Mouse (Mus musculus) heart, embryonic 16.5 days (tissue): ENCODE results near the gene Gm13288. TPM values are rescaled to one million over a fixed set of nuclear protein-coding genes. Genes with fewer than 3 reads are reported as not detected.
"Not testable (repeated sequence)": the region's sequence is repeated elsewhere in the genome, so short reads cannot be mapped to it uniquely, and the experiment has no call there.

Experiments
- ATAC-seq: fragments of 200-750 bp; cut with Nextera tagmentation; replicated peaks from 2 replicates; pipeline ENCODE4 v1.8.0; 2017; ENCODE audit warnings: moderate number of reproducible peaks; ENCODE audit not compliant: insufficient read depth, low FRiP score; ENCODE audit errors: extremely low read depth
- H3K27ac ChIP-seq: fragments of 300-500 bp; sonication (generic); 2 replicates; pipeline ENCODE4 v1.5.1; 2014; ENCODE audit warnings: mild to moderate bottlenecking, low read length, control low read depth, moderate library complexity
- H3K27me3 ChIP-seq: fragments of 300-500 bp; sonication (generic); 2 replicates; pipeline ENCODE4 v1.6.1; 2014; ENCODE audit warnings: low read length, mixed read lengths; ENCODE audit not compliant: control insufficient read depth, insufficient read depth
- H3K36me3 ChIP-seq: fragments of 300-500 bp; sonication (generic); 2 replicates; pipeline ENCODE4 v1.6.1; 2014; ENCODE audit not compliant: control insufficient read depth, insufficient read depth
- H3K4me1 ChIP-seq: fragments of 300-500 bp; sonication (generic); 2 replicates; pipeline ENCODE4 v1.6.1; 2014; ENCODE audit warnings: low read length, mixed read lengths; ENCODE audit not compliant: control insufficient read depth, insufficient read depth
- H3K4me2 ChIP-seq: fragments of 300-500 bp; sonication (generic); 2 replicates; pipeline ENCODE4 v1.6.1; 2014; ENCODE audit warnings: low read depth, mild to moderate bottlenecking, control low read depth, low read length
- H3K4me3 ChIP-seq: fragments of 300-500 bp; sonication (generic); 2 replicates; pipeline ENCODE4 v1.5.1; 2014; ENCODE audit warnings: mild to moderate bottlenecking, control low read depth, low read length
- H3K9ac ChIP-seq: fragments of 300-500 bp; sonication (generic); 2 replicates; pipeline ENCODE4 v1.6.1; 2014; ENCODE audit warnings: low read length, control low read depth
- H3K9me3 ChIP-seq: fragments of 300-500 bp; sonication (generic); replicated peaks from 2 replicates; pipeline ENCODE4 v1.6.1; 2016; ENCODE audit warnings: low read length; ENCODE audit not compliant: control insufficient read depth
- WGBS: fragments of 180-500 bp; shearing (Covaris S2); extraction: QIAGEN DNeasy Blood & Tissue Kit; methylation state at CpG from one replicate; pipeline ENCODE4 v1.1.7; 2014; 5-methylcytosine and 5-hydroxymethylcytosine counted together
- polyA plus RNA-seq: library from polyadenylated mRNA; unstranded; fragments of >200 nt; fragmentation: Nextera tagmentation; extraction: Ambion mirVana; gene quantifications from 2 replicates; pipeline ENCODE4 v1.2.1, GENCODE M21; 2015

The Gm13288 gene
- polyA plus RNA-seq, 1 experiment from 2014 or later = not detected

DNA sequence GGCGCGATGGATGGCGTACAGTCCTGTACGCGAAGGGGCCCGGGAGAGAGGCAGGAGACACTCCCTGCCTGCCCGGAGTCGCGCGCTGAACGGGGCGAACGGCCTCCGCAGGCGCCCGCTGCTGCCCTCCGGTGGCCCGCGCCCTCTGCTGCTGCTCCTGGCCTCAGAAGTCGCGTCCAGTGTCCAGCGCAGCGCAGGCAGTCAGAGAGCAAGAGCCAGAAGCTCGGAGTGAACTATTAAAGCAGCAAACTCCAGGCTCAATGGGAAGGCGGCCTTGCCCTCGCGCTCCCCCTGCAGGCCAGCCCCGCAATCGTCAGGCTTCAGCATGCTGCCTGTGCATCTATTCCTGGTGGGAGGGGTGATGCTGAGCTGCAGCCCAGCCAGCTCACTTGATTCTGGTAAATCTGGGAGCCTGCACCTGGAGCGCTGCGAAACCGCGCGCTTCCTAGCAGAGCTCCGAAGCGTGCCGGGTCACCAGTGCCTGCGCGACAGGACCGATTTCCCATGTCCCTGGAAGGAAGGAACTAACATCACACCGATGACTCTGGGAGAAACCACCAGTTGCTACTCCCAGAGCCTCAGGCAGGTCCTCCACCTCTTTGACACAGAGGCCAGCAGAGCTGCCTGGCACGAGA lies 41.8 kb upstream of the Gm13288 start:
- 2% methylated on average over 26 of the region's 42 CpGs for WGBS
- H3K27me3 ChIP-seq, H3K9me3 ChIP-seq, ATAC-seq, H3K36me3 ChIP-seq, H3K4me1 ChIP-seq: not testable (repeated sequence)
- H3K4me3 ChIP-seq = peak overlapping the region; percentile 32
- H3K9ac ChIP-seq = peak overlapping the region; percentile 38; the same call in 1 of the 2 replicates
- peak overlapping the region; percentile 53 for H3K4me2 ChIP-seq
- peak overlapping the region; percentile 61 for H3K27ac ChIP-seq

- not testable (repeated sequence) for ATAC-seq, H3K27ac ChIP-seq, H3K4me1 ChIP-seq, H3K4me2 ChIP-seq, H3K27me3 ChIP-seq, H3K9me3 ChIP-seq, H3K4me3 ChIP-seq, H3K9ac ChIP-seq, H3K36me3 ChIP-seq
- WGBS = no CpG with 5 or more reads among the region's 32 CpGs
Measured at GRCm38 (mm10) chr4:88773534-88773933, 31.8 kb upstream of the Gm13288 start, which contains the start of gene Gm13290. TSS of gene Gm13290 (plus strand) at chr4:88773834.

- not testable (repeated sequence) for H3K36me3 ChIP-seq, ATAC-seq, H3K27ac ChIP-seq, H3K9ac ChIP-seq, H3K4me2 ChIP-seq, H3K4me1 ChIP-seq, H3K9me3 ChIP-seq, H3K27me3 ChIP-seq, H3K4me3 ChIP-seq
- WGBS = no CpG with 5 or more reads among the region's 29 CpGs
Measured at GRCm38 (mm10) chr4:88776622-88777021, 28.7 kb upstream of the Gm13288 start, which contains the start of gene Gm13289. TSS of gene Gm13289 (plus strand) at chr4:88776922.

DNA sequence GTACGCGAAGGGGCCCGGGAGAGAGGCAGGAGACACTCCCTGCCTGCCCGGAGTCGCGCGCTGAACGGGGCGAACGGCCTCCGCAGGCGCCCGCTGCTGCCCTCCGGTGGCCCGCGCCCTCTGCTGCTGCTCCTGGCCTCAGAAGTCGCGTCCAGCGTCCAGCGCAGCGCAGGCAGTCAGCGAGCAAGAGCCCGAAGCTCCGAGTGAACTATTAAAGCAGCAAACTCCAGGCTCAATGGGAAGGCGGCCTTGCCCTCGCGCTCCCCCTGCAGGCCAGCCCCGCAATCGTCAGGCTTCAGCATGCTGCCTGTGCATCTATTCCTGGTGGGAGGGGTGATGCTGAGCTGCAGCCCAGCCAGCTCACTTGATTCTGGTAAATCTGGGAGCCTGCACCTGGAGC lies 25.8 kb upstream of the Gm13288 start, which contains the start of gene Gm13272:
Gene Gm13272 (plus strand): TSS at position 301 of the 400 bp plus-strand sequence.
- H3K4me2 ChIP-seq, H3K27ac ChIP-seq, H3K9ac ChIP-seq, H3K4me3 ChIP-seq, ATAC-seq, H3K27me3 ChIP-seq, H3K4me1 ChIP-seq, H3K36me3 ChIP-seq, H3K9me3 ChIP-seq: not testable (repeated sequence)
- no CpG with 5 or more reads among the region's 29 CpGs for WGBS

DNA sequence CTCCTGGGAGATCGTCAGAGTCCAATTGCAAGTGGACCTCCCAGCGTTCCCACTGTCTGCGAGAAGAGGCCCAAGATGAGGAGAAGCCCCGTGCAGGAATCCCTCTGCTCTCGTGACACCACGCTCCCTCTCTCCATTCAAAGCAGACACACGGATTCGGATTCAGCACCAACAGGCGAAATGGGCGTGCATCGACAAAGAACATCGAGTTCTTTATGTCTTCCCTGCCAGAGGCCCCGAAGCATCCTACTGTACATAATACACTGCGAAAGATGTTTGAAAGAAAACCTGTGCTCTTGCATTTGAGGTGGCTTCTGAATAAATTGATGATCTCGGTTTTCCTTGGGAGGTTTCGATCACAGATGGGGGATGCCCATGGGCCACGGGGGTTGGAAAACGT lies 25.0 kb upstream of the Gm13288 start:
- H3K27ac ChIP-seq, H3K27me3 ChIP-seq, H3K4me2 ChIP-seq, H3K9me3 ChIP-seq, ATAC-seq, H3K4me1 ChIP-seq, H3K4me3 ChIP-seq, H3K36me3 ChIP-seq, H3K9ac ChIP-seq: not testable (repeated sequence)
- 41% methylated on average over 15 of the region's 18 CpGs for WGBS

DNA sequence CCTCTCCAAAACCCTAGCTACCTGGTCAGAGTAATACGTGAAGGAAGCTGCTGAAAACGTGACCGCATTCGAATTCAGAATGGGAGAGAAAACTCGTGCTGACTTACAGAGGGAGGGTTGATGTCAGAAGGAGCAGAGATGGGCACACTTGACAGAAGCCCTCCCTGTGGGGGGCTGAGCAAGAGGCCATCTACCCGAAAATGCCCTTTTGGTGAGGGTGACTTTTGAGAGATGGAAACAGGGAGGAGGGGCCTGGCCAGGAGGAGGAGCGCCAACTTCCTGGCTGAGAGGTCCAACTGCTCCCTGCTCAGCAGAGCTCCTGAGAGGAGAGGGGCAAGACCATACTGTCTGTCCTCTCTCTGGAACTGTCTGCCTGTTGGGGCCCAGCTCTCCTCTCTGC lies 23.5 kb upstream of the Gm13288 start, which contains the start of gene Ifnz:
Gene Ifnz (plus strand): TSS at position 301 of the 400 bp plus-strand sequence.
- Histone ChIP-seq H3K4me3 (peak within 1 kb of the TSS; percentile 33), H3K9ac (peak within 1 kb of the TSS; percentile 43; the same call in 1 of the 2 replicates), H3K27ac (peak within 1 kb of the TSS; percentile 62), H3K4me2 (peak within 1 kb of the TSS; percentile 47)
- H3K36me3 ChIP-seq, H3K9me3 ChIP-seq, ATAC-seq, H3K4me1 ChIP-seq, H3K27me3 ChIP-seq: not testable (repeated sequence)
- WGBS = 20% methylated on average over 3 of the region's 7 CpGs

GRCm38 (mm10) chr4:88782335-88782734 lies 23.0 kb upstream of the Gm13288 start:
- Histone ChIP-seq H3K4me3 (peak overlapping the region; percentile 33), H3K27ac (peak overlapping the region; percentile 62), H3K9ac (peak overlapping the region; percentile 43; the same call in 1 of the 2 replicates), H3K4me2 (peak overlapping the region; percentile 47)
- not testable (repeated sequence) for H3K9me3 ChIP-seq, H3K4me1 ChIP-seq, ATAC-seq, H3K36me3 ChIP-seq, H3K27me3 ChIP-seq
- 0% methylated on average over 12 of the region's 31 CpGs for WGBS

GRCm38 (mm10) chr4:88785409-88785808 lies 19.9 kb upstream of the Gm13288 start, which contains the start of gene Gm13276:
TSS of gene Gm13276 (plus strand) at chr4:88785709.
- not testable (repeated sequence) for ATAC-seq, H3K4me1 ChIP-seq, H3K4me3 ChIP-seq, H3K36me3 ChIP-seq, H3K9ac ChIP-seq, H3K27ac ChIP-seq, H3K9me3 ChIP-seq, H3K27me3 ChIP-seq, H3K4me2 ChIP-seq
- no CpG with 5 or more reads among the region's 27 CpGs for WGBS

GRCm38 (mm10) chr4:88788402-88788801 lies 16.9 kb upstream of the Gm13288 start, which contains the start of gene Gm13277:
TSS of gene Gm13277 (plus strand) at chr4:88788632.
- H3K9me3 ChIP-seq, H3K27me3 ChIP-seq, H3K4me1 ChIP-seq, ATAC-seq, H3K9ac ChIP-seq, H3K36me3 ChIP-seq, H3K4me3 ChIP-seq, H3K27ac ChIP-seq, H3K4me2 ChIP-seq: not testable (repeated sequence)
- 0% methylated on average over 1 of the region's 28 CpGs for WGBS
